Mouse (Mus musculus) liver, adult 2 months (tissue): ENCODE measurements around the gene Slc2a2.

ENCODE experiments used
- CTCF ChIP-seq: fragments of 200-500 bp; IDR thresholded peaks from 2 replicates; pipeline ENCODE4 v1.5.1; 2011; ENCODE audit warnings: low read depth, low read length, control low read depth
- POLR2A ChIP-seq: fragments of 200-500 bp; IDR thresholded peaks from 2 replicates; pipeline ENCODE4 v1.6.1; 2011; ENCODE audit warnings: low read length, control low read depth; ENCODE audit not compliant: insufficient read depth; ENCODE audit errors: extremely low read depth

DNA sequence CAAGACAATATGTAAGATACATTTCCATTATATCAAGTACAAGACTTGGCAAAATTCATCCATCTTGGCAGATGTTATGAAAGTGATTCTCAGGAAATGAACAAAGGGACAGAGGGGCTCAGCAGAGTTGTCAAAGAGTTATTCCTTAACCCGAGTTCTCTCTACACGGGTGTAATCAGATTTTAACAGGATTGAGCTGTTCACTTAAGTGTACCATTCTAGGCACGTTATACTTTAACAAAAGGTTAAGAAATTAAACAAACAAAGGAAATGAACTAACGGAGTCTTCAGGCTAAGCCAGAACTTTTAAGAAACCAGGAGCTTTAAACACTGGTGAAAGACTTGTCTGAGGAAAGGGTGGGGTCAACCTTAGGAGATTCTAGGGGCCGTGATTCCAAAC, 23.5 kb downstream of the Slc2a2 start:
- TF ChIP-seq CTCF (no peak), POLR2A (no peak)
